Mouse (Mus musculus) lung, postnatal 36 days (tissue): Measurements from ENCODE around the gene Olfr1512.
A peak's percentile ranks its signal among the peaks of the same experiment; 100 is the strongest.
"Not testable (repeated sequence)": the region's sequence is repeated elsewhere in the genome, so short reads cannot be mapped to it uniquely, and the experiment has no call there.

ENCODE experiments used
- DNase-seq: peaks from one replicate; pipeline ENCODE4 v3.0.0; 2022; ENCODE audit warnings: mixed read lengths

Gene Olfr1512

GRCm38 (mm10) chr14:52379068-52379467 is at the start of gene Olfr1512:
Gene Olfr1512, minus strand, starts transcription at chr14:52379168.
- DNase-seq = no peak

GRCm38 (mm10) chr14:52427686-52428085 is 48.7 kb upstream of the Olfr1512 start:
- no peak for DNase-seq

DNA sequence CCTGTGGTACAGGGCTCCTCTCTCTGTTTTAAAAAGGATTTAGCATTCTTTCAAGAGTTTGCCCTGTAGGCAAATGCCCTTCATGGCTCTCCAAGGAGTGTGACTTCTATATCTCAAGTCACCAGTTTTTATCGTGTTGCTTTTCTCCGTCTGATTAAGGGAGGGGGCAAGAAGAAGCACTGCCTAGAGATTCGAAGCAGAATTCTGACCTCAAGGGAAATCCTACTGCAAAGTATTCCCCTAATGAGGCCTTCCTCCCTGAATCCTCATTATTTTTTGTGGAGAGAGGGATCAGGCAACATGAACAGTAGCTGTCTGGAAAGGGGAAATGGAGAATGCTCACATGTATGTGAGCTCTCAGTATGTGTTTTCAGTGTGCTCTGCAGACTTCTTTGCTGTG is 35.3 kb upstream of the Olfr1512 start, which contains the start of gene Olfr1510:
TSS of gene Olfr1510 (minus strand) at position 101 of the 400 bp plus-strand sequence.
- no peak for DNase-seq

GRCm38 (mm10) chr14:52410142-52410919 is 31.4 kb upstream of the Olfr1512 start:
- DNase-seq = not testable (repeated sequence)

DNA sequence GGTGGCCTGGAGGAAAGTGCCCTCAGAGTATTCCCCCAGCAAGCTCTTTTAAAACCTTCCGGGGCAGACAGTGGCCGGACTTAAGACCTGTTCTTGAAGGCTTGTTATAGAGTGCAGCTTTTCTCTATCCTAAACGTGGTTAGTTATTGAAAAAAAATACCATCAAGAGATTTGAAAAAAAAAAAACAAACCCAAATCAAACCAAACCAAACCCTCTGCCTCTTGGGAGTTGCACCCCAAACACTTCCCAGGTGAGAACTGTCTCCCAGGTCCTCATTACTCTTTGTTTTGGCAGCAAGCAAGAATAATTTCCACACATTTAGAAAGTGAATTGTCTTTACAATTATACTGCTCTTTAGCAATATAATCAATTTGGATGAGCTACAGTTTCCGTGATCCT is 18.3 kb upstream of the Olfr1512 start, which contains the start of gene Olfr1511:
TSS of gene Olfr1511 (minus strand) at position 101 of the 400 bp plus-strand sequence.
- DNase-seq = no peak

- not testable (repeated sequence) for DNase-seq
These were observed 11.3 kb upstream of the Olfr1512 start for GRCm38 (mm10) chr14:52390084-52390848.

DNA sequence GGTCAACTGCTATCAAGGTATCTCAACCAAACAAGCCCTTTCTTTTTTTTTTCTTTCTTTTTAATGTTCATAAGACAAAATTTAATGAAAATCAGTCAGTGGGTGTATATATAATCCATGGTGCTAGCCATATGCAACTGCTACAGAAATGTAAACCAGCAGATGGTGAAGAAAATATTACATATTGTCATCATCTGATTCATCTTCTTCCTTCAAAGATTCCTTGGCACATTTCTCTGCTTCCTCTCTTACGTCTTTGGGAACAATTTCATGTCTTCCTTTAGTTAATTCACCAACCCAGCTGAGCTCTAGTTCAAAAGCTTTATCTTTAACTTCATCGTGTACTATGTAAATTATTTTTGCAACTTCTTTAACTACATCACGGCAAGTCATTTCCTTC is 10.2 kb downstream of the Olfr1512 start:
- no peak for DNase-seq

GRCm38 (mm10) chr14:52356308-52356707 is 22.7 kb downstream of the Olfr1512 start, which contains the start of gene Olfr1513:
Gene Olfr1513, minus strand, starts transcription at chr14:52356408.
- DNase-seq = no peak

GRCm38 (mm10) chr14:52339512-52339852 is 39.5 kb downstream of the Olfr1512 start:
- DNase-seq = no peak

DNA sequence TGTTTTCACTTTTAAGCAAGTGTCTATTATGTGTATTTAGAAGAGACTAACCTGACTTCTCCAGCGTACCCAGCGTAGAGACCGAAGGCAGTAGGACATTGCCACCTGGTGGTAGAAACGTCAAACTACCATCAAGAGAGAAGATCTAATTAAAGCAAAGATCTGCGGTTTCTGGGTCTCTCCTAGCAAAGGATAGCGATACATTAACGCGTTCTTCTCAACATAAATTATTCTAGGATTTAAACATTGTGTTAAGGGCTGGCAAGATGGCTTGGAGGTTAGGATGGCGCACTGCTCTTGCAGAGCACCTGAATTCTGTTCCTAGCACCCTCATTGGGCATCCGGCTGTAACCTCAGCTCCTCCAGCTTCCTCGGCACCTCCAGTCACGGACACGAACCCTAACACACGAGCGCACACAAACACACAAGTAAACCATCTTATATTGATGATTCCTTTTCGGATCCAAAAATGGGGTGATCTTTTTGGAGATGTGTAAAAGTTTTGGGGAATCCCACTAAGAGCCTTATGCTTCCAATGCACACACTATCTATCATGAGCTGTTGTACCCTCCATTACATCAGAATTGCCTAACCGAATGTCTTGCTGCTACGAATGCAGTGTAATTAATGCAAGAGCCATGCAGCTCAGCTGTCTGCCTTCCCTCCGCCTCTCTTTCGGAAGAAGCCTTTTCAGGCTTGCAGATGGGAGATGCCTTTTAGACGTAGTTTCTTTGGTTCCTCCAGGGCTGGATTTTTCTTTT is 40.0 kb downstream of the Olfr1512 start:
- peak; percentile 83 for DNase-seq

GRCm38 (mm10) chr14:52332171-52332570 is 46.8 kb downstream of the Olfr1512 start:
- DNase-seq = no peak

DNA sequence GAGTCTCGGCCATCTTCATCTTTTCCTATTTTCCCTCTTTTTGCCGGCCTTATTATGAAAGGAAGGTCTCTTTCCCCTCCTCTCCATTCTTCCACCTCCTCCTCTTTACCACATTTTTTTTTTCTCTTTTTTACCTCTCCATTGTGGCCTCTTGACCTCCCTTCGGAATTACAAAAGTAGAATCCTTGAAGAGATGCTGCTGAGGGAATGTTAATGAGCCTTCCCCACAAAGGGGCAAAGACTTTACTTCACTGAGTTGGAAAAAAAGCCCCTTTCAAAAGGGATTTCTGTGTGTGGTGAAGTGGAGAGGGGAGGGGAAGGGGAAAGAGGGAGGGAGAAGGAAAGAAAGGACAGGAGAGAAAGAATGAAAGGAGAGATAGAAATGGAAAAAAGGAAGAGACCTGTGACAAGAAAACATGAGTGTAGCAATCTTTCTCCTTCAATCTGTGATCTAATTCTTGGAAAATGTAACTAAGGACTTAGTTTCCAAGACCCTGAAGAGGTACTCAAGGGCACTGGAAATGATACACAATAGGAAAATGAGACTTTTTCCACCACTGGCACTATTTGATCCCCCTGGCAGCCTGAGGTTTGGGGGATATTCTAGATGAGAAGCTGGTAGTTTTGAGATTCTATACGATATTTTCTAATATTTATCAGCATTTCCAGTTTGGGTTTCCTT is 47.8 kb downstream of the Olfr1512 start:
- DNase-seq = no peak

- DNase-seq = no peak
These were observed 50.8 kb downstream of the Olfr1512 start, which contains the start of gene Sall2 for GRCm38 (mm10) chr14:52327910-52328812. Gene Sall2, minus strand, starts transcription at chr14:52328762.

- no peak for DNase-seq
These were observed 51.5 kb downstream of the Olfr1512 start for GRCm38 (mm10) chr14:52327375-52327901.

GRCm38 (mm10) chr14:52325890-52326289 is 53.1 kb downstream of the Olfr1512 start:
- no peak for DNase-seq
